Mouse (Mus musculus) G1E (cell line): ENCODE data around the gene Olfr204. TPM values are rescaled to one million over a fixed set of nuclear protein-coding genes. Genes with fewer than 3 reads are reported as not detected.
"Not testable (repeated sequence)": the region's sequence is repeated elsewhere in the genome, so short reads cannot be mapped to it uniquely, and the experiment has no call there.

Experiments
- ATAC-seq: 2 replicates; pipeline ENCODE4 v1.8.0; 2016; ENCODE audit warnings: mild to moderate bottlenecking; ENCODE audit not compliant: insufficient number of reproducible peaks, poor library complexity, low FRiP score, severe bottlenecking; ENCODE audit errors: extremely low read depth
- DNase-seq: peaks from one replicate; pipeline ENCODE4 v3.0.0; 2012; ENCODE audit warnings: low spot score
- H3K27me3 ChIP-seq: 2 replicates; pipeline ENCODE4 v1.6.1; 2012; ENCODE audit warnings: mild to moderate bottlenecking, low read length, inconsistent platforms; ENCODE audit not compliant: insufficient read depth
- H3K36me3 ChIP-seq: replicated peaks from 2 replicates; pipeline ENCODE3; 2012; ENCODE audit warnings: mild to moderate bottlenecking, inconsistent platforms
- H3K4me1 ChIP-seq: 2 replicates; pipeline ENCODE4 v1.6.1; 2012; ENCODE audit warnings: low read depth, low read length, inconsistent platforms, mixed read lengths; ENCODE audit not compliant: insufficient read depth
- H3K4me3 ChIP-seq: 2 replicates; pipeline ENCODE4 v1.5.1; 2012; ENCODE audit warnings: low read depth, mild to moderate bottlenecking, inconsistent platforms, low read length, moderate library complexity, mixed read lengths
- H3K9me3 ChIP-seq: replicated peaks from 2 replicates; pipeline ENCODE4 v1.6.1; 2012; ENCODE audit warnings: inconsistent platforms
- CTCF ChIP-seq: IDR thresholded peaks from 2 replicates; pipeline ENCODE4 v1.5.1; 2012; ENCODE audit warnings: low read depth, low read length, inconsistent platforms, mixed read lengths
- GATA1 ChIP-seq: IDR thresholded peaks from 2 replicates; pipeline ENCODE4 v1.6.1; 2012; ENCODE audit warnings: borderline replicate concordance, low read length, inconsistent platforms, mixed read lengths
- GATA2 ChIP-seq: IDR thresholded peaks from 2 replicates; pipeline ENCODE4 v1.6.1; 2012; ENCODE audit warnings: low read depth, low read length, inconsistent platforms, borderline replicate concordance
- POLR2AphosphoS5 ChIP-seq: IDR thresholded peaks from 2 replicates; pipeline ENCODE4 v1.6.1; 2012; ENCODE audit warnings: low read depth, low read length, inconsistent platforms; ENCODE audit not compliant: insufficient replicate concordance
- TAL1 ChIP-seq: conservative IDR thresholded peaks from 2 replicates; pipeline ENCODE4 v1.6.1; 2012; ENCODE audit warnings: low read depth, low read length, inconsistent platforms, mixed read lengths
- polyA plus RNA-seq: library from polyadenylated mRNA; stranded (reverse); fragments of >175 nt; gene quantifications from 2 replicates; pipeline ENCODE4 v1.2.3, GENCODE M21; 2012
- total RNA-seq, 2 experiments: library from RNA; stranded (forward) in 1 of 2; stranded (reverse) in 1 of 2; fragments of 200-1000 nt in 1 of 2; fragments of >200 nt in 1 of 2; fragmentation: Nextera tagmentation in 1 of 2; gene quantifications; 2 replicates each; pipeline ENCODE4 v1.2.3; 2014 to 2017

The Olfr204 gene
- not detected in 2 replicates for total RNA-seq (2014; fragmentation: Nextera tagmentation)
- total RNA-seq (2017), result 0.05 and 0.12 TPM in 2 replicates
- not detected in 2 replicates for polyA plus RNA-seq

GRCm38 (mm10) chr16:59318148-59318547, at the start of gene Olfr204:
Gene Olfr204, minus strand, starts transcription at chr16:59318248.
- no peak within 1 kb of the TSS for H3K4me3 ChIP-seq
- DNase-seq (no peak), ATAC-seq (no peak)
- H3K36me3 ChIP-seq, result no peaks in the 10 kb centered on the region
- H3K27me3 ChIP-seq, result no peaks in the 10 kb centered on the region
- no peaks in the 10 kb centered on the region for H3K4me1 ChIP-seq
- H3K9me3 ChIP-seq, result 0 out of 2 replicates have a peak, but pooled peaks cover 3% of the 10 kb centered on the region
- TF ChIP-seq POLR2AphosphoS5 (no peak), GATA1 (no peak), TAL1 (no peak), CTCF (no peak), GATA2 (no peak)

DNA sequence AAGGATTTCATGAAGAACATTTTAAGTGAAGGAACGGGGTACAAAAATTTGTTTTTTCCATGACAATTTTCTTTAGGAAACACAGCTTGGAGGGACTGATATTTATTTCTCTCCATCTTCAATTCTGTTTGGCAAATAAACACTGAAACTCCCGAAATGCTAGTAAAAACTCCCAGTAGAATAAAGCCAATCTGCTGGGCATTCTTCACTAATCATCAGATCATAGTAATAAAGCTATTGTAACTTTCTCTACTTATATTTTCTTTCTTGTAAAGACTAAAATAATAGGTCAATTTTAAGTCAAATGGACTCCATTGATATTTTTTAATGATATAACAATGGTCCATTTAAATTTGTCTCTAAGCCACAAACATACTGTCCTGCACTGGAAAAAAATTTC, 45.8 kb upstream of the Olfr204 start, which contains the start of gene Olfr209:
TSS of gene Olfr209 (minus strand) at position 101 of the 400 bp plus-strand sequence.
- Histone ChIP-seq H3K9me3 (no peaks in the 10 kb centered on the region), H3K4me3 (no peak within 1 kb of the TSS), H3K4me1 (no peaks in the 10 kb centered on the region), H3K36me3 (no peaks in the 10 kb centered on the region), H3K27me3 (no peaks in the 10 kb centered on the region)
- DNase-seq, result no peak
- ATAC-seq, result no peak
- TF ChIP-seq POLR2AphosphoS5 (no peak), GATA2 (no peak), CTCF (no peak), TAL1 (no peak), GATA1 (no peak)

GRCm38 (mm10) chr16:59349146-59349545, 31.1 kb upstream of the Olfr204 start, which contains the start of gene Olfr206:
Gene Olfr206, minus strand, starts transcription at chr16:59349246.
- TF ChIP-seq GATA1 (no peak), TAL1 (no peak), GATA2 (no peak), CTCF (no peak), POLR2AphosphoS5 (no peak)
- no peak for ATAC-seq

DNA sequence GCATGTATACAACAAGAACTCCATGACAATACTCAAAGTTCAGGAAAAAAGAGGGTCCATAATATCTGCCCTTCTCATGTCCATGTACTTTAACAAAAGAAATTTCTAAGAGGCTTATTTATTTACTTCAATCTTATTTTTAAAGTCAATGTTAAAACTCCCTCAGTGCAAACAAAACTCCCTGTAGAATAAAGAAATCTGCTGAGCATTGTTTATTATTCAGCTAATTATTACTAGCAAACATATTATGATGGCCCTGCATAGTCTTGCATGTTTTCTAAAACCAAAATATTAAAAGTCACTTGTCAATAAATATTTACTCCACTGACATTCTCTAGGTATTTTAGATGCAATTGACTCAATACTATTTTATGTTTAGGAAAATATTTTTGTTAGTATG, 13.0 kb upstream of the Olfr204 start, which contains the start of gene Olfr205:
TSS of gene Olfr205 (minus strand) at position 101 of the 400 bp plus-strand sequence.
- H3K36me3 ChIP-seq, result no peaks in the 10 kb centered on the region
- DNase-seq, result no peak
- no peaks in the 10 kb centered on the region for H3K4me1 ChIP-seq
- TF ChIP-seq POLR2AphosphoS5, result no peak
- no peak for ATAC-seq
- no peak within 1 kb of the TSS for H3K4me3 ChIP-seq
- no peaks in the 10 kb centered on the region for H3K27me3 ChIP-seq
- no peaks in the 10 kb centered on the region for H3K9me3 ChIP-seq

More at GRCm38 (mm10) chr16:59349146-59349545, 31.1 kb upstream of the Olfr204 start, which contains the start of gene Olfr206:
- no peak for DNase-seq
- no peaks in the 10 kb centered on the region for H3K9me3 ChIP-seq
- no peak within 1 kb of the TSS for H3K4me3 ChIP-seq
- no peaks in the 10 kb centered on the region for H3K36me3 ChIP-seq
- no peaks in the 10 kb centered on the region for H3K4me1 ChIP-seq
- no peaks in the 10 kb centered on the region for H3K27me3 ChIP-seq

DNA sequence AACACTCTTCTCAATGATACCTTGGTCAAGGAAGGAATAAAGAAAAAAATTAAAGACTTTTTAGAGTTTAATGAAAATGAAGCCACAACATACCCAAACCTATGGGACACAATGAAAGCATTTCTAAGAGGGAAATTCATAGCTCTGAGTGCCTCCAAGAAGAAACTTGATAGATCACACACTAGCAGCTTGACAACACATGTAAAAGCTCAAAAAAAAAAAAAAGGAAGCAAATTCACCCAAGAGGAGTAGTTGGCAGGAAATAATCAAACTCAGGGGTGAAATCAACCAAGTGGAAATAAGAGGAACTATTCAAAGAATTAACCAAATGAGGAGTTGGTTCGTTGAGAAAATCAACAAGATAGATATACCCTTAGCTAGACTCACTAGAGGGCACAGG, 5.2 kb upstream of the Olfr204 start:
- not testable (repeated sequence) for DNase-seq, H3K27me3 ChIP-seq, ATAC-seq

DNA sequence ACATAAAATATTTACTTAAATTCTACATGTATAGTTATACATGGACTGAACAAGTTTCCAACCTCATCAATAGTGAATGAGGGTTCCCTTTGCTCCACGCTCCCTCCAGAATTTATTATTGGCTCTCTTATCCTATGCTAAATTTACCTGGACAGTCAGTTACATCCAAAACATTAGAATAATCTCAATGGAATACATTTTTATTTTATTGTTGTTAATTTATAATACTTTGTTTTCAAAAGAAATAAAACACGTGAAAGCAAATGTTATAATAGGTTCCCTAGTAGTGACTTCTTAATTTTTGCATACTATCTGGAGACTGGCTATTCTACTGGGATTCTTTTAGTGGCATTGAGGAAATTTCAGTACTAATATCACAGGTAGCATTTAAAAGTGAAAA, 19.5 kb downstream of the Olfr204 start, which contains the start of gene Olfr203:
TSS of gene Olfr203 (plus strand) at position 301 of the 400 bp plus-strand sequence.
- no peak for DNase-seq
- H3K36me3 ChIP-seq, result no peaks in the 10 kb centered on the region
- no peak for ATAC-seq
- no peaks in the 10 kb centered on the region for H3K27me3 ChIP-seq
- H3K9me3 ChIP-seq, result no peaks in the 10 kb centered on the region
- H3K4me1 ChIP-seq, result no peaks in the 10 kb centered on the region
- no peak within 1 kb of the TSS for H3K4me3 ChIP-seq
- TF ChIP-seq GATA1 (no peak), GATA2 (no peak), TAL1 (no peak), CTCF (no peak), POLR2AphosphoS5 (no peak)

More for the DNA sequence above, 5.2 kb upstream of the Olfr204 start:
- not testable (repeated sequence) for H3K9me3 ChIP-seq, H3K4me3 ChIP-seq, H3K4me1 ChIP-seq, H3K36me3 ChIP-seq

- not testable (repeated sequence) for ATAC-seq, H3K4me3 ChIP-seq, DNase-seq, H3K27me3 ChIP-seq, H3K36me3 ChIP-seq
- Histone ChIP-seq H3K9me3 (peaks cover 12% of the 10 kb centered on the region), H3K4me1 (peaks cover 17% of the 10 kb centered on the region)
Measured at GRCm38 (mm10) chr16:59287576-59287975, 30.5 kb downstream of the Olfr204 start.
